In genomic region chr12:31377241-31377640, GRCm38 (mm10) we compare ENCODE assay signal across 14 mouse cellular contexts. TPM values are rescaled to one million over a fixed set of nuclear protein-coding genes. Genes with fewer than 3 reads are reported as not detected.
DNase-seq lines count a peak whose midpoint lies in the region; ATAC-seq and TF ChIP-seq lines count a peak whose summit lies in the region.
"Had no signal": no experiment of that assay in that cellular context is flagged by ENCODE, and none has a peak within 500 bp of the region (broad histone marks: within the 10 kb centered on the region; RNA-seq: fewer than 3 reads in every experiment).

No protein-coding gene starts in this region.

- no peaks in the 10 kb centered on the region for H3K36me3 ChIP-seq in forebrain, embryonic 16.5 days (ENCODE audit: control insufficient read depth, insufficient read depth)
- H3K36me3 ChIP-seq in forebrain, embryonic 11.5 days (ENCODE audit: control insufficient read depth, insufficient read depth, low read length), result no peaks in the 10 kb centered on the region
- no peaks in the 10 kb centered on the region for H3K36me3 ChIP-seq in intestine, postnatal 0 days (ENCODE audit: control insufficient read depth, insufficient read depth)
- no peaks in the 10 kb centered on the region for H3K36me3 ChIP-seq in intestine, embryonic 15.5 days
- H3K36me3 ChIP-seq in limb, embryonic 10.5 days, result no peaks in the 10 kb centered on the region
- H3K36me3 ChIP-seq: midbrain, embryonic 12.5 days; neural tube, embryonic 13.5 days had no signal

- no peak for TF ChIP-seq CTCF in intestine, postnatal 0 days (IDR thresholded peaks at IDR 0.05; ENCODE audit: low read depth)

- H3K9me3 ChIP-seq in forebrain, embryonic 16.5 days (ENCODE audit: control insufficient read depth, low read length), result no peaks in the 10 kb centered on the region
- no peaks in the 10 kb centered on the region for H3K9me3 ChIP-seq in forebrain, embryonic 11.5 days (ENCODE audit: control insufficient read depth, low read length)
- H3K9me3 ChIP-seq in intestine, postnatal 0 days (ENCODE audit: control insufficient read depth), result no peaks in the 10 kb centered on the region
- H3K9me3 ChIP-seq in intestine, embryonic 15.5 days, result no peaks in the 10 kb centered on the region
- H3K9me3 ChIP-seq in limb, embryonic 10.5 days (replicated peaks), result no peaks in the 10 kb centered on the region
- H3K9me3 ChIP-seq: midbrain, embryonic 12.5 days; neural tube, embryonic 13.5 days had no signal

- WGBS in forebrain, embryonic 16.5 days, result 81% methylated on average over 11 of the region's 11 CpGs
- WGBS in forebrain, embryonic 11.5 days, result 85% methylated on average over 11 of the region's 11 CpGs
- 80% methylated on average over 11 of the region's 11 CpGs for WGBS in intestine, postnatal 0 days
- 78% methylated on average over 11 of the region's 11 CpGs for WGBS in intestine, embryonic 15.5 days
- WGBS in limb, embryonic 10.5 days, result 87% methylated on average over 11 of the region's 11 CpGs

- H3K9ac ChIP-seq in forebrain, embryonic 16.5 days (replicated peaks; ENCODE audit: low read depth, low read length), result no peak overlapping the region
- no peak overlapping the region for H3K9ac ChIP-seq in forebrain, embryonic 11.5 days (ENCODE audit: low read length)
- H3K9ac ChIP-seq in intestine, postnatal 0 days (ENCODE audit: low read depth, low read length), result no peak overlapping the region
- H3K9ac ChIP-seq in intestine, embryonic 15.5 days, result no peak overlapping the region
- H3K9ac ChIP-seq: liver, embryonic 14.5 days; midbrain, embryonic 12.5 days had no signal

- H3K4me2 ChIP-seq in forebrain, embryonic 16.5 days (ENCODE audit: low read length), result no peak overlapping the region
- no peak overlapping the region for H3K4me2 ChIP-seq in forebrain, embryonic 11.5 days (ENCODE audit: low read depth, low read length, severe bottlenecking)
- no peak overlapping the region for H3K4me2 ChIP-seq in intestine, postnatal 0 days (replicated peaks; ENCODE audit: low read depth)
- H3K4me2 ChIP-seq in intestine, embryonic 15.5 days (replicated peaks), result no peak overlapping the region

- H3K4me1 ChIP-seq in forebrain, embryonic 16.5 days (replicated peaks; ENCODE audit: control insufficient read depth, insufficient read depth, low read length), result peaks cover 12% of the 10 kb centered on the region
- H3K4me1 ChIP-seq in forebrain, embryonic 11.5 days (replicated peaks; ENCODE audit: control insufficient read depth, insufficient read depth, low read length), result no peaks in the 10 kb centered on the region
- H3K4me1 ChIP-seq in intestine, postnatal 0 days (replicated peaks; ENCODE audit: control insufficient read depth, insufficient read depth, low read length), result peaks cover 8% of the 10 kb centered on the region; the same call in 1 of the 2 replicates
- no peaks in the 10 kb centered on the region; the same call in 1 of the 2 replicates for H3K4me1 ChIP-seq in intestine, embryonic 15.5 days (replicated peaks)
- H3K4me1 ChIP-seq in limb, embryonic 10.5 days, result peaks cover 22% of the 10 kb centered on the region

- H3K27ac ChIP-seq in forebrain, embryonic 16.5 days (ENCODE audit: low read length), result no peak overlapping the region
- no peak overlapping the region for H3K27ac ChIP-seq in forebrain, embryonic 11.5 days (ENCODE audit: low read depth, low read length)
- H3K27ac ChIP-seq in intestine, postnatal 0 days (ENCODE audit: low read depth, low read length), result peak overlapping the region; percentile 4; the same call in 1 of the 2 replicates
- no peak overlapping the region for H3K27ac ChIP-seq in intestine, embryonic 15.5 days
- peak overlapping the region; percentile 66; the same call in 1 of the 2 replicates for H3K27ac ChIP-seq in limb, embryonic 10.5 days
- H3K27ac ChIP-seq: liver, embryonic 14.5 days; midbrain, embryonic 12.5 days; neural tube, embryonic 13.5 days had no signal

- H3K27me3 ChIP-seq in forebrain, embryonic 16.5 days (replicated peaks; ENCODE audit: control insufficient read depth, insufficient read depth, low read length), result no peaks in the 10 kb centered on the region
- H3K27me3 ChIP-seq in forebrain, embryonic 11.5 days (ENCODE audit: control insufficient read depth, insufficient read depth, low read length), result no peaks in the 10 kb centered on the region
- no peaks in the 10 kb centered on the region for H3K27me3 ChIP-seq in intestine, postnatal 0 days (replicated peaks; ENCODE audit: control insufficient read depth, insufficient read depth, low read length)
- H3K27me3 ChIP-seq in intestine, embryonic 15.5 days (replicated peaks), result no peaks in the 10 kb centered on the region
- no peaks in the 10 kb centered on the region for H3K27me3 ChIP-seq in limb, embryonic 10.5 days (ENCODE audit: low read depth, poor library complexity, severe bottlenecking)
- H3K27me3 ChIP-seq: midbrain, embryonic 12.5 days; neural tube, embryonic 13.5 days had no signal

- DNase-seq in forebrain, embryonic 11.5 days (ENCODE audit: low spot score), result no peak
- DNase-seq in lung, postnatal 36 days, result peak; percentile 5
- DNase-seq in lung, postnatal 25 days (ENCODE audit: low spot score), result no peak
- DNase-seq in limb, embryonic 10.5 days (ENCODE audit: low spot score), result no peak
- DNase-seq in B cell, adult 2 months, result no peak
- DNase-seq: adrenal gland, postnatal 25 days; cerebellum, adult 11 months; thymus, adult 18-20 months had no signal

- 0 out of 2 replicates have a peak, but pooled peaks have one; percentile 27 for ATAC-seq in forebrain, embryonic 16.5 days
- ATAC-seq in forebrain, embryonic 11.5 days (replicated peaks; ENCODE audit: low FRiP score), result no peak
- no peak for ATAC-seq in intestine, postnatal 0 days
- ATAC-seq in intestine, embryonic 15.5 days, result no peak

- no peak overlapping the region for H3K4me3 ChIP-seq in forebrain, embryonic 16.5 days (replicated peaks; ENCODE audit: low read length)
- H3K4me3 ChIP-seq in forebrain, embryonic 11.5 days (ENCODE audit: low read depth, low read length), result no peak overlapping the region
- H3K4me3 ChIP-seq in intestine, postnatal 0 days (ENCODE audit: low read depth, low read length), result no peak overlapping the region
- H3K4me3 ChIP-seq in intestine, embryonic 15.5 days (replicated peaks), result no peak overlapping the region
- H3K4me3 ChIP-seq in limb, embryonic 10.5 days, result no peak overlapping the region

RNA-seq across cellular contexts. Expression of gene Slc26a3, which starts 13.4 kb away (rescaled TPM):
- polyA plus RNA-seq in forebrain, embryonic 16.5 days (2015; fragmentation: Nextera tagmentation; extraction: Ambion mirVana), result 0.11 TPM in 1 of 2 replicates, not detected in the other
- not detected in 2 replicates for polyA plus RNA-seq in forebrain, embryonic 11.5 days (2014; fragmentation: Nextera tagmentation; extraction: Ambion mirVana)
- 61.6 and 75.4 TPM in 2 replicates for polyA plus RNA-seq in intestine, postnatal 0 days (2015; fragmentation: Nextera tagmentation; extraction: Ambion mirVana)
- polyA plus RNA-seq in intestine, embryonic 15.5 days (2015; fragmentation: Nextera tagmentation; extraction: Ambion mirVana), result 12.5 and 13.4 TPM in 2 replicates
- polyA plus RNA-seq in limb, embryonic 10.5 days (2016; fragmentation: Nextera tagmentation; extraction: Ambion mirVana), result not detected in 2 replicates
- polyA plus RNA-seq: midbrain, embryonic 12.5 days; neural tube, embryonic 13.5 days had no signal

RNA-seq across cellular contexts. Expression of gene Dld, which starts 26.0 kb away (rescaled TPM):
- polyA plus RNA-seq in forebrain, embryonic 16.5 days (2015; fragmentation: Nextera tagmentation; extraction: Ambion mirVana), result 121 and 136 TPM in 2 replicates
- 133 and 142 TPM in 2 replicates for polyA plus RNA-seq in forebrain, embryonic 11.5 days (2014; fragmentation: Nextera tagmentation; extraction: Ambion mirVana)
- 115 and 124 TPM in 2 replicates for polyA plus RNA-seq in intestine, postnatal 0 days (2015; fragmentation: Nextera tagmentation; extraction: Ambion mirVana)
- 142 and 171 TPM in 2 replicates for polyA plus RNA-seq in intestine, embryonic 15.5 days (2015; fragmentation: Nextera tagmentation; extraction: Ambion mirVana)
- 129 and 155 TPM in 2 replicates for polyA plus RNA-seq in limb, embryonic 10.5 days (2016; fragmentation: Nextera tagmentation; extraction: Ambion mirVana)

Comparison
In these comparisons a context has a peak if more than half of its experiments do, and no peak if none do; other contexts are left out.
1. H3K27ac ChIP-seq: peak in intestine, postnatal 0 days (single experiment) and limb, embryonic 10.5 days (single experiment); none in forebrain, embryonic 16.5 days (single experiment), forebrain, embryonic 11.5 days (single experiment) and intestine, embryonic 15.5 days (single experiment).
2. RNA of gene Slc26a3, which starts 13.4 kb away (polyA plus RNA-seq): 61.6 to 75.4 TPM in intestine, postnatal 0 days and 12.5 to 13.4 TPM in intestine, embryonic 15.5 days; 0.11 TPM in forebrain, embryonic 16.5 days, not detected in limb, embryonic 10.5 days and not detected in forebrain, embryonic 11.5 days; every median in the first group is over 10 times any median in the second.